1 mouse cellular context compared by ENCODE assay signal in the genomic region with DNA sequence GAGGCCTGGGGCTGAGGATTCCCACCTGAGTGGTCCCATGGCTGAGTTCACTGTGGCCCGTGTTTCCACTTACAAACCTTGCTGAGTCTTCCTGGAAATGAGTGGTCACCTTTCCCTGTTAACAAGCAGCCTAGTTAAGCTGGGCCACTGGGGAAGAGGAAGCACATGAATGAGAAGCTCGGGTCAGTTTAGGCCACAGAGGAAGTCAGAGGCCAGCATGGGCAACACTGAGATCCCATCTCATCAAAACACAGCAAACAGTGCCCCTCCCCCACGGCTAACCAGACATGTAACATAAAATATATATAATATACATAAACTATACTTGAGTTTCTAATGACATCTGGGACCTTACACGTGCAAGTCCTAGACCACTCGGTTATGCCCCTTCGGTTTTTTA.
TF ChIP-seq lines count a peak whose summit lies in the region.

No protein-coding gene starts in this region.

TF ChIP-seq in MEL, 35 proteins besides CTCF, POLR2A, EP300 and RAD21:
- TF ChIP-seq MYB (IDR thresholded peaks at IDR 0.05; ENCODE audit: low read depth, low read length) (no peak), TCF12 (IDR thresholded peaks at IDR 0.05; ENCODE audit: low read depth, low read length) (no peak), POLR2AphosphoS5 (IDR thresholded peaks at IDR 0.05; ENCODE audit: borderline replicate concordance, low read depth, low read length) (no peak), CHD1 (IDR thresholded peaks at IDR 0.05; ENCODE audit: low read depth, low read length) (no peak), MYC (IDR thresholded peaks at IDR 0.05; ENCODE audit: low read depth, low read length) (no peak)
